Mouse (Mus musculus): ENCODE data around the gene Olfr1158.
"Not testable (repeated sequence)": the region's sequence is repeated elsewhere in the genome, so short reads cannot be mapped to it uniquely, and the experiment has no call there.

Olfr1158 gene

DNA sequence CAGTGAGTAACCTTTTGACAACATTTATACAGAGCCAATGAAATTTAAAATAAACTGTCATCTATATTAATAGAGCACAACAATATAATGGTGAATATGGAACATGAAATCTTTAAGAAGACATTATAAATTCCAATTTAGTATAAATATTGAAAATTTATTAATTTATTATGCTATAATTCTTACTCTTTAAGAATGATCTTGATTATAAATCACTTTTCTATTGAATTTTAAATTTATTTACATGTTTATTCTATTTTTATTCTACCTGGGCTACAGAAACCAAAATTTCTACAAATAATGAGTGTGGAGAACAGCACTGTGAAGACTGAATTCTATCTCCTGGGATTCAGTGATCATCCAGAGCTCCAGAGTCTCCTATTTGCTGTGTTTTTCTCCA is at the start of gene Olfr1158:
Gene Olfr1158, plus strand, starts transcription at position 301 of the 400 bp plus-strand sequence.
- no peaks in the 10 kb centered on the region for H3K27me3 ChIP-seq (ENCODE audit: insufficient read depth, low read length)
- TF ChIP-seq NANOG (IDR thresholded peaks at IDR 0.05; ENCODE audit: borderline replicate concordance, low read length) (no peak), POU5F1 (IDR thresholded peaks at IDR 0.05; ENCODE audit: borderline replicate concordance, low read length) (no peak), CTCF (conservative IDR thresholded peaks at IDR 0.05; ENCODE audit: low read length) (no peak)
- no peaks in the 10 kb centered on the region for H3K36me3 ChIP-seq (ENCODE audit: insufficient read depth, low read length)
- no peak within 1 kb of the TSS for H3K4me3 ChIP-seq (replicated peaks; ENCODE audit: low read length)
- H3K9me3 ChIP-seq (ENCODE audit: low read length) = no peaks in the 10 kb centered on the region
- no peaks in the 10 kb centered on the region for H3K4me1 ChIP-seq (replicated peaks; ENCODE audit: low read depth, low read length)

DNA sequence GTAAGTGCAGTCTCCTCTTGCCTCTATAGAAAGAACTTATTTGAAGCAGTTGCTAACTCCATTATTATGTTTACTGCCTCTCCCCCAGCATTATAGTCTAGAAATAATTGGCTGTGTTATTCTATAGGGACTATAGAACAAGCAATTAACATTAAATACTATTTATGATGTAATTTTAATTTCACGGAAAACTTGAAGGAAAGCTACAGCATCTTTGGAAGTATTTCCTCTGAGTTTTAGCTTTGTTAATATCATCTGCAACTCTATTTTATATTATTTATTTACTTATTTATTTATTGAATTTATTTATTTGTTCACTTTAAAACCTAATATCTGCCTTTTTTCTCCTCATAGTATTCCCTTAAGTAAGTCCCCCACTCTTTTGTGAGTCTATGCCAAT is 44.9 kb upstream of the Olfr1158 start, which contains the start of gene Olfr1155:
Gene Olfr1155, minus strand, starts transcription at position 101 of the 400 bp plus-strand sequence.
- H3K9me3 ChIP-seq (ENCODE audit: low read length) = peaks cover 34% of the 10 kb centered on the region
- H3K4me1 ChIP-seq (replicated peaks; ENCODE audit: low read depth, low read length) = no peaks in the 10 kb centered on the region
- no peak within 1 kb of the TSS for H3K4me3 ChIP-seq (replicated peaks; ENCODE audit: low read length)
- no peak for TF ChIP-seq POU5F1 (IDR thresholded peaks at IDR 0.05; ENCODE audit: borderline replicate concordance, low read length)
- no peak for TF ChIP-seq NANOG (IDR thresholded peaks at IDR 0.05; ENCODE audit: borderline replicate concordance, low read length)
- no peak for TF ChIP-seq CTCF (conservative IDR thresholded peaks at IDR 0.05; ENCODE audit: low read length)
- H3K36me3 ChIP-seq (ENCODE audit: insufficient read depth, low read length) = no peaks in the 10 kb centered on the region
- H3K27me3 ChIP-seq (ENCODE audit: insufficient read depth, low read length) = no peaks in the 10 kb centered on the region

DNA sequence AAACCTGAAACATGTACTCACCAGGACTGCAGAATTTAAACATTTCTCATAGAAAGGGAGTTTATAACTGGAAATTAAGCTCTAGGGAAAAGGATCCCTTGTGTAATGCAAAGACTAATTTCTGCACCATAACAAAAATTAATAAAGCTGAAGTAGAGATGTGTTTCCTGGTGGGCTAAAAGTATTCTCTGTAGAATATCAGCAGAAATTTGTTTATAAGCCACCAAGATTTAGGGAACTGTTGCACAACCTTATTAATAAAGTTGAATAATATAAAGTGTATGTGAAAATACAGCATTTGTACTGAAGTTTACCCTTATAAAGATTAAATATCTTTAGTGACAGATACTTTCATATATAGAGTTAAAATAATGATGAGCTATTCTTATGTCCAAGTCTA is 36.9 kb upstream of the Olfr1158 start, which contains the start of gene Olfr1156:
Gene Olfr1156, minus strand, starts transcription at position 101 of the 400 bp plus-strand sequence.
- H3K9me3 ChIP-seq (ENCODE audit: low read length) = peaks cover 9% of the 10 kb centered on the region
- no peaks in the 10 kb centered on the region for H3K36me3 ChIP-seq (ENCODE audit: insufficient read depth, low read length)
- no peak for TF ChIP-seq POU5F1 (IDR thresholded peaks at IDR 0.05; ENCODE audit: borderline replicate concordance, low read length)
- TF ChIP-seq NANOG (IDR thresholded peaks at IDR 0.05; ENCODE audit: borderline replicate concordance, low read length) = no peak
- no peak for TF ChIP-seq CTCF (conservative IDR thresholded peaks at IDR 0.05; ENCODE audit: low read length)
- no peak within 1 kb of the TSS for H3K4me3 ChIP-seq (replicated peaks; ENCODE audit: low read length)
- no peaks in the 10 kb centered on the region for H3K4me1 ChIP-seq (replicated peaks; ENCODE audit: low read depth, low read length)
- H3K27me3 ChIP-seq (ENCODE audit: insufficient read depth, low read length) = no peaks in the 10 kb centered on the region

DNA sequence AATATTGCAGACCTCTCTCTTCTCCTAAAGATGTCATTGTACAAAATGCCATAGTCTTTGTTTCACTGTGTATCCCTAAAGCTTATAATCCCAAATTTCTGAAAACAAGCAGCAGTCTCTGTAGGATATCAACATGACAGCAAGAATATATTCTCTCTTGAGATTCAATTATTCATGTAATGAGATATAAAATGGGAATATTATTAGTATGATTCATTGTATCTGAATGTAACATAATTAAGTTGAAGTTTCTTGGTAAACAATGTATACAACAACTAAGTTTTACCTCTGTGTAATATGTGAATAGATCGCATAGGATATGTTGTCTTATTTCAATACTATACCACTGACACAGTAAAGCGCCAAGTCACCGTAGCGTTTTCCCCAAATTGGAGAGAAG is 21.7 kb upstream of the Olfr1158 start, which contains the start of gene Olfr1157:
Gene Olfr1157, minus strand, starts transcription at position 101 of the 400 bp plus-strand sequence.
- no peak for TF ChIP-seq CTCF (conservative IDR thresholded peaks at IDR 0.05; ENCODE audit: low read length)
- TF ChIP-seq POU5F1 (IDR thresholded peaks at IDR 0.05; ENCODE audit: borderline replicate concordance, low read length) = no peak
- no peak for TF ChIP-seq NANOG (IDR thresholded peaks at IDR 0.05; ENCODE audit: borderline replicate concordance, low read length)
- H3K4me3 ChIP-seq (replicated peaks; ENCODE audit: low read length) = no peak within 1 kb of the TSS
- no peaks in the 10 kb centered on the region for H3K9me3 ChIP-seq (ENCODE audit: low read length)
- H3K4me1 ChIP-seq (replicated peaks; ENCODE audit: low read depth, low read length) = no peaks in the 10 kb centered on the region
- H3K27me3 ChIP-seq (ENCODE audit: insufficient read depth, low read length) = no peaks in the 10 kb centered on the region
- H3K36me3 ChIP-seq (ENCODE audit: insufficient read depth, low read length) = no peaks in the 10 kb centered on the region

DNA sequence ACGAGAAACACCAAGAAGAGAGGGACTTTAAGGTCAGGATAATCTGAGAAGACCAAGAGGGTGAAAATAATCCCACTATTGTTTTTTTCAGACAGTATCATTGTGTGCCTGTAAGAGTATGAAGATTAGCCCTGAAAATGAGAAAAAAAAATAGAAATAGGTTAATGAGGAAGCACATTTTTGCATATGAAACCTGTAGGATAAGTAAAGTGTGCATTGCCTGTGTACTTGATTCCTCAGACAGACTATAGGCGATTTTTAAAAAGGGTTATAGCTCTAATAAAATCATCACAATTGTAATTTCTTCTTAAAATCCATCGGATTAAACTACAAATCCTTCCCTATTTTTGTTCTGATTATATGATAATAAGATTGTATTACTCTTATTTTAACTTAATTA is 15.3 kb upstream of the Olfr1158 start, which contains the start of gene Olfr74:
Gene Olfr74, minus strand, starts transcription at position 101 of the 400 bp plus-strand sequence.
- Histone ChIP-seq H3K9me3 (ENCODE audit: low read length) (peaks cover 6% of the 10 kb centered on the region; the same call in 1 of the 2 replicates), H3K4me1 (replicated peaks; ENCODE audit: low read depth, low read length) (no peaks in the 10 kb centered on the region), H3K27me3 (ENCODE audit: insufficient read depth, low read length) (no peaks in the 10 kb centered on the region), H3K4me3 (replicated peaks; ENCODE audit: low read length) (no peak within 1 kb of the TSS), H3K36me3 (ENCODE audit: insufficient read depth, low read length) (no peaks in the 10 kb centered on the region)
- TF ChIP-seq NANOG (IDR thresholded peaks at IDR 0.05; ENCODE audit: borderline replicate concordance, low read length) = no peak
- no peak for TF ChIP-seq POU5F1 (IDR thresholded peaks at IDR 0.05; ENCODE audit: borderline replicate concordance, low read length)
- no peak for TF ChIP-seq CTCF (conservative IDR thresholded peaks at IDR 0.05; ENCODE audit: low read length)

DNA sequence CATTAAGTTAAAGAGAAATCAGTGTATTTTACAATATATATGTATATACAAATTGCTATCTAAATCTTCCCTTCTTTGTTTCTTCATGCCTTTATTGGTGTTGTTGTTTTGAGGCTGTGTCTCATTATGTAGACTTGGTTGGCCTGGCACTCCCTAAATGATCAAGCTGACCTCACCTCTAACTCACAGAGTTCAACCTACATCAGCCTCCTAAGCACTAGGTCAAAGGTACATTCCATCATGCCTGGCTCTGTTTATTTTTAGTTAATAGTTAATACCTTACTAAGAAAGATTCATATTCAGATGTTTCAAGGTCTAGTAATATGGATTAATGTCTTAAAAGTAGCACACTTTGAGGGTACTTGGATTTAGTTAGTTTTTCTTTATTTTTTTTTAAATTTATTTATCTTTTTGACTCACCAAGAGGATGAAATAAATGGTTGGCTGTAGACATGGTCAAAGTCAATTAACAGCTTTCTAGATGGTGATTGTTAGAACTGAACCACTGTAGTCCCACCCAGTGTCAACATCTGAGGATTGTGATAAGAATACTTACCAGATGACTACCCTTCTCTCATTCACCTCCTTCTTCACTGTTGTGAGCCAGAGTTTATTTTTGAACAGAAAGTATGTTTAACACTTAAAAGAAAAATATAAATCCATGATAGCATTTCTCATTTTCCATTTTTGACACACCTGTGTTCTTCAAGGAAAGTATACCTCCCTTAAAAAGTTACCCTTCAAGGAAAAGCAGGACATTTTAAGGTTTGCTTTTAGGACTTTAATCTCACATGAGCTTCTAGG is 17.8 kb downstream of the Olfr1158 start, which contains the start of gene Olfr1160:
Gene Olfr1160, minus strand, starts transcription at position 754 of the 804 bp plus-strand sequence.
- H3K4me3 ChIP-seq (replicated peaks; ENCODE audit: low read length) = no peak within 1 kb of the TSS
- TF ChIP-seq POU5F1 (IDR thresholded peaks at IDR 0.05; ENCODE audit: borderline replicate concordance, low read length) (no peak), CTCF (conservative IDR thresholded peaks at IDR 0.05; ENCODE audit: low read length) (no peak), NANOG (IDR thresholded peaks at IDR 0.05; ENCODE audit: borderline replicate concordance, low read length) (no peak)
- H3K4me1 ChIP-seq (replicated peaks; ENCODE audit: low read depth, low read length) = no peaks in the 10 kb centered on the region
- no peaks in the 10 kb centered on the region for H3K9me3 ChIP-seq (ENCODE audit: low read length)
- no peaks in the 10 kb centered on the region for H3K36me3 ChIP-seq (ENCODE audit: insufficient read depth, low read length)
- no peaks in the 10 kb centered on the region for H3K27me3 ChIP-seq (ENCODE audit: insufficient read depth, low read length)

DNA sequence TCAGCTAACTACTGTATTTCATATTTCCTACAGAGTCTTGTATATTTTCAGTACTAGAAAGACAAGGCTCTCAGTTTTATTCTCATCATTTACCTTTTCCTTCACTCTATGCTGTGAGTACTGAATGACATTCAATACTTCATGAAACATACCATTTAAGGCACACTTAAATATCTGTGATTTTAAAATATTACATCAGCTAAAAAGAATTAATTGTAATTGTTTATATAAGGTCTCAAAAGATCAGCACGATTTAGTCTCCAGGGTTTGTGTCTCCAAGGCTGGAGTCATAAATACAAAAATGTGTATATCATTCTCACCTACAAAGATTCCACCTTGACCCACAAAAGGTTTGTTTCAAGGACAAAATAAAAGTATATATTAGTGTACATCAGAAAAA is 32.6 kb downstream of the Olfr1158 start, which contains the start of gene Olfr1161:
Gene Olfr1161, plus strand, starts transcription at position 301 of the 400 bp plus-strand sequence.
- H3K4me1 ChIP-seq (replicated peaks; ENCODE audit: low read depth, low read length); H3K36me3 ChIP-seq (ENCODE audit: insufficient read depth, low read length); H3K4me3 ChIP-seq (replicated peaks; ENCODE audit: low read length); H3K27me3 ChIP-seq (ENCODE audit: insufficient read depth, low read length); H3K9me3 ChIP-seq (ENCODE audit: low read length): not testable (repeated sequence)

DNA sequence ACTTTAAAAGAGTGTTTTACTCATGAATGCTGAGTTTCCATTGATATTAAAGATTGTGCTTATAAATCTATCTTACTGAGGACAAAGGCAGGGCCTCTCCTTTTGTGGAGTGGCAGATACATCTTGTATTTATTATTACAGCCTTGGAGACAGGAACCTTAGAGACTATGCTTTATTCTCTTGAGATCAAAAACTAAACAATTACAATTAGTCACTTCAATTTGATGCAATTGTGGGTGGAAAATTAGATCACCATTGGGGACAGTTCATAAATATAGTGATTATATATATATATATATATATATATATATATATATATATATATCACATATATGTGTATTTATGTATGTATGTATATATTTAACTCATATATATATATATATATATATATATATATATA is 47.7 kb downstream of the Olfr1158 start, which contains the start of gene Olfr73:
Gene Olfr73, minus strand, starts transcription at position 101 of the 400 bp plus-strand sequence.
- H3K4me3 ChIP-seq (replicated peaks; ENCODE audit: low read length) = no peak within 1 kb of the TSS
- H3K9me3 ChIP-seq (ENCODE audit: low read length) = no peaks in the 10 kb centered on the region
- H3K27me3 ChIP-seq (ENCODE audit: insufficient read depth, low read length) = no peaks in the 10 kb centered on the region
- TF ChIP-seq POU5F1 (IDR thresholded peaks at IDR 0.05; ENCODE audit: borderline replicate concordance, low read length) (no peak), CTCF (conservative IDR thresholded peaks at IDR 0.05; ENCODE audit: low read length) (no peak), NANOG (IDR thresholded peaks at IDR 0.05; ENCODE audit: borderline replicate concordance, low read length) (no peak)
- no peaks in the 10 kb centered on the region for H3K36me3 ChIP-seq (ENCODE audit: insufficient read depth, low read length)
- H3K4me1 ChIP-seq (replicated peaks; ENCODE audit: low read depth, low read length) = no peaks in the 10 kb centered on the region

All from E14TG2a.4 (cell line).